Mouse (Mus musculus): ENCODE results near the gene Tjp3. TPM values are rescaled to one million over a fixed set of nuclear protein-coding genes. Genes with fewer than 3 reads are reported as not detected.

Tjp3 gene
- polyA plus RNA-seq (2012; ENCODE audit: low replicate concordance) = 2.4 and 5.3 TPM in 2 replicates

DNA sequence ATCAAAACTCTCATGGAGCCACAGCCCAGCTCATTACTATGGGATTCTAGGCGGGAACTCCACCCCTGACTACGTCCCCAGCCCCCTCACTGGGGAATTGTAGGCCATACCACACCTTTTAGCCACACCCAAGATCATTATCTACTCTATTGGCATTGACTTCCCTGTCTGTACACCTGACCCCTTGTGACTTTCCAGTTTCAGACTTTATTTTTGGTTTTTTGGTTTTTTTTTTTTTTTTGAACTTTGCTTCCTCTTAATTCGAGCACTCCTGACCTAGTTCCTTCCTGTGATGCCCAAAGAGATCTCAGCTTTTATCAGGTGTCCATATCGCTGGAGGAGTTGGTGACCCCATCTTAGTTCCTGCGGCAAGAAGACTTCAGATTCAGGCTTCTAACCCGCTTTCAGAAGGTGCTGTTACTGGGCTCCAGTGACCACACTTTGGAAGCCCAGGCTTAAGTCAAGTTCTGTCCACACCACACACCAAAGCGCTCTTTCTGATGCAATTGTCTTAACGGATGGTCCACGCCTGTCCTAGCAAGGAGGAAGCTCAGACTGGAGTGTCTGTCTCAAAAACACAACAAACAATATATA lies at the start of gene Tjp3:
TSS of gene Tjp3 (minus strand) at position 71 of the 594 bp plus-strand sequence.

GRCm38 (mm10) chr10:81328386-81328785 lies 37.0 kb upstream of the Tjp3 start, which contains the start of gene Tbxa2r:
Gene Tbxa2r, plus strand, starts transcription at chr10:81328731.

DNA sequence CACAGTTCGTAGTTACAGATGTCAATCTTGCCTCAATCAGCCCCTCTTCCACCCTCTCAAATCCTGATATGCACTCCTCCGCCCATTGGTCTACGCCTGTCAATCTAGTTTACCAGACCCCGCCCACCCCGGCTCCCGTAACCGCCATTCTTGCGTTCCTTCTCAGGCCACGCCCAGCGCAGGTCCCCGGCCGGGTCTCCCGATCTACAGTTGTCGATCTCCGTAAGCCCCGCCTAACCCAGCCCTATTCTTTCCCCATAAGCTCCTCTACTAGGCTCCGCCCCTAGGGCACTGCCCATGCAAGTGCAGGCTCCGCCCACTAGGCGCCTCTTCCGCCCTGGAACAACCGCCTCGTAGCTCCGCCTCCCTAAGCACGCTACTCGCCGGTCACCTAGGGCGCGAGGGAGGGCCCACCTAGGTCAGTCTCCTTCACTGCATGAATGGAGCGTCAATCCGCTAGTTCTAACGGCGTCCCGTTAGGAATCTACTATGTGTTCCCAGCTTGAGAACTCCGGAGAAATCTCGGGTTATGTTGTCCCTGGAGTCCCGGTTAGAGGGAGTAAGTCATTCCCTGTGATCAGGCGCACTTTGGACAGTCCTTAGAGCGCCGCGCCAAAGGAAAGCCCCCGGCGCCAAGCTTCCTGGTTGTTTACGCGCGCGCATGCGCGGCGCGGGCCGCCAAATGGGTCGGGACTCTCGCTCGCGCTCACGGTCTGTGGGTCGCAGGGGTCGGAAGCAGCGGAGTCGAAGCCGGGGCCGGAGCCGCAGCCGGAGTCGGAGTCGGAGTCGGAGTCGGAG lies 29.4 kb upstream of the Tjp3 start, which contains the start of gene Cactin:
TSS of gene Cactin (plus strand) at position 554 of the 798 bp plus-strand sequence.

GRCm38 (mm10) chr10:81292554-81293333 lies 1.4 kb upstream of the Tjp3 start, which contains the start of gene Pip5k1c:
Gene Pip5k1c, plus strand, starts transcription at chr10:81292963.

GRCm38 (mm10) chr10:81266211-81267105 lies 24.9 kb downstream of the Tjp3 start, which contains the start of the genes Mrpl54 and Apba3:
Gene Mrpl54, minus strand, starts transcription at chr10:81266934.
Gene Apba3, plus strand, starts transcription at chr10:81266960.

DNA sequence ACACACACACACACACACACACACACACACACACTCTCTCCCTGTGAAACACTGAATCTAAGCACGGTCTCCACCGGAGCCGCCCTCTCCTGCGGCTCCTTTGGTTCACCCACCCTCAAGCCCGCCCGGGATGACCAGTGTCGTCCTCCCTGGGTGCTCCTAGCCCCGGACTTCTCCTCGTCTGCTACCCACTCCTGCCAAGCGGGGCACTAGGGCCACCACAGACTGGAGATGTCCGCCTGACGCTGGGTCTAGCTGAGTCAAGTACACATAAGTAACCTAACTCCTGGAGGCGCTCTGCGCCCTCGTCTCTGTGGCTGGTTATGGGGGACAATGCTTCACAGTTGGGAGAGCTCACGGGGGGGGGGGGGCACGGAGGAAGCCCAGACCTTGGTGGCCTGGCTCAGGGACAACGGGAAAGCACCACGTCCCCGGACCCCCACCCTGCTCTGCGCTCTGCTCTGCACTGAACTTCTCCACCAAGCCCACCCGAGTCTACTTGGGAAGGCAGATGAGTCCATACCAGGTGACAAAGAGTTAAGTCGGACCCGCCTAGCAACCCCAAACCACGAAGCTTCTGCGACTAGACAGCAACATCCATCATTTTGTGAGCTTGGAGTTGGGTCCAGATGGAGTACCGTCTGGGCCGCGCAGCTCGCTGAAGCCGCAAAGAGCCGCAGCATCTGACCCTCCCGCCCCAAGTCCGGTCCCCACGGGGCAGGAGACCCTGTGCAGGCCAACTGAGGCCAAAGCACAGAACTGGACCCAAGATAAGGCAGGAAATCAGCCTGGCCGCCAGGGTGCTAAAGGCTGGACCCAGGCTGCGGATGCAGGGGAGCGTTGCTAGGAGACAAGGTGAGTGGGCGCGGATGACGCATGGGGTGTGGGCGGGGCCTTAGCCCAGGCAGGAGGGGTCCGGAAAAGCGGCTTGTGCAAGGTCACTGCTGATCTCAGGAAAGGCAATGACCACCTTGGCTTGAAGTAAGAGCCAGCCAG lies 38.7 kb downstream of the Tjp3 start, which contains the start of gene Matk:
TSS of gene Matk (plus strand) at position 512 of the 996 bp plus-strand sequence.

GRCm38 (mm10) chr10:81232580-81233225 lies 58.7 kb downstream of the Tjp3 start, which contains the start of gene Zfr2:
Gene Zfr2, plus strand, starts transcription at chr10:81233155.

DNA sequence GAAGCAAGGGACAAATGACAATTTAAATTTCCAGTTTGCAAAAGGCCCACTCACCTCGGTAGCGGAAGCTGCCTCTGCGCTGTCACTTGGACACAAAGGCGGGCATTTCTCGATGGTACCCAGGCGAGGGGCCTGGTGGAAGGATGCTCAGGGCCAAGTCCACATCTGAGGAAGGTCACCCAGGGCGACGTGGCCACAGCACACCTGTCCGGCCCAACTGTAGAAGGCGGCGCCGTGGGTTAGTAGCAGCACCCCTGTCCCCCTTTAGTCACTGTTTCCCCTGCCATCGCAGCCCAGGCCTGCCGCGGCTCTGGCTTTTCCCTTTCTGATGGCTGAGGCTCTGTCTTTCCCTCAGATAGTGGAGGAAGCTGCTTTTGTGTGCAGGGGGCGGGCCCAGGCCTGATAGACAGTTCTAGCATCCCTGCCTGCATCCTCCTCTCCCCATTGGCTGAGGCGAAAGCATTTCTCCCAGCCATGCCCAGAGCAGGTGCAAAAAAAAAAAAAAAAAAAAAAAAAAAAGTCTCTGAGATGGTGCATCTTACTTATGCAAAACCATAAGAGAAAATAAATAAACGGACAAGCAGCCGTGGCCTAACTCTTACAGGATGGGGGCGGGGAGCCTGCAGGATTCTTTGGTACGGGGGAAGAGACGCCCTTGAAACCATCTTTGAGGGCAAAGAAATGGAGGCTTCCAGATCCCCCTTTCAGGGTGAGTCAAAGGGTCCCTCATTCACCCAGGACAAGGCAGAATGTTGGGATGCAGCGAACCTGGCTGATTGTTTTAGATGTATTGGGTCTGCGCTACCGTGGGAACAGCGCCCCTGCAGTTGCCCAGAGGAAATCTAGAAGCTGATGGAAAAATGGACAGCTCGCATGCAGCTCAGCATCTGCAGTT lies 60.7 kb downstream of the Tjp3 start, which contains the start of gene Atcay:
TSS of gene Atcay (minus strand) at position 396 of the 895 bp plus-strand sequence.

Other genes starting within 250 kb of the Tjp3 start
- gene Sgta, start 231.4 kb downstream of the Tjp3 start, polyA plus RNA-seq (2012; ENCODE audit: low replicate concordance) = 204 and 220 TPM in 2 replicates
- gene Thop1, start 221.5 kb downstream of the Tjp3 start, polyA plus RNA-seq (2012; ENCODE audit: low replicate concordance) = 162 and 193 TPM in 2 replicates
- 0.35 TPM in 1 of 2 replicates, not detected in the other for gene Creb3l3, start 192.7 kb downstream of the Tjp3 start, polyA plus RNA-seq (2012; ENCODE audit: low replicate concordance)
- gene Map2k2, start 185.7 kb downstream of the Tjp3 start, polyA plus RNA-seq (2012; ENCODE audit: low replicate concordance) = 498 and 833 TPM in 2 replicates
- 295 and 321 TPM in 2 replicates for gene Zbtb7a, start 156.4 kb downstream of the Tjp3 start, polyA plus RNA-seq (2012; ENCODE audit: low replicate concordance)
- 90.2 and 186 TPM in 2 replicates for gene Pias4, start 123.7 kb downstream of the Tjp3 start, polyA plus RNA-seq (2012; ENCODE audit: low replicate concordance)
- 344 and 2,489 TPM in 2 replicates for gene Eef2, start 115.0 kb downstream of the Tjp3 start, polyA plus RNA-seq (2012; ENCODE audit: low replicate concordance)
- 53.3 and 169 TPM in 2 replicates for gene Dapk3, start 108.6 kb downstream of the Tjp3 start, polyA plus RNA-seq (2012; ENCODE audit: low replicate concordance)
- not detected in 2 replicates for gene 4930442H23Rik, start 107.7 kb downstream of the Tjp3 start, polyA plus RNA-seq (2012; ENCODE audit: low replicate concordance)
- not detected in 2 replicates for gene Nmrk2, start 89.5 kb downstream of the Tjp3 start, polyA plus RNA-seq (2012; ENCODE audit: low replicate concordance)
- 0.09 and 0.16 TPM in 2 replicates for gene Atcay, start 60.7 kb downstream of the Tjp3 start, polyA plus RNA-seq (2012; ENCODE audit: low replicate concordance)
- 1.6 and 1.7 TPM in 2 replicates for gene Zfr2, start 58.4 kb downstream of the Tjp3 start, polyA plus RNA-seq (2012; ENCODE audit: low replicate concordance)
- gene Matk, start 38.6 kb downstream of the Tjp3 start, polyA plus RNA-seq (2012; ENCODE audit: low replicate concordance) = 4.8 and 18.9 TPM in 2 replicates
- gene Mrpl54, start 24.6 kb downstream of the Tjp3 start, polyA plus RNA-seq (2012; ENCODE audit: low replicate concordance) = 351 and 433 TPM in 2 replicates
- gene Apba3, start 24.6 kb downstream of the Tjp3 start, polyA plus RNA-seq (2012; ENCODE audit: low replicate concordance) = 147 and 155 TPM in 2 replicates
- gene Pip5k1c, start 1.4 kb upstream of the Tjp3 start, polyA plus RNA-seq (2012; ENCODE audit: low replicate concordance) = 189 and 253 TPM in 2 replicates
- gene Cactin, start 29.5 kb upstream of the Tjp3 start, polyA plus RNA-seq (2012; ENCODE audit: low replicate concordance) = 67.6 and 96.5 TPM in 2 replicates
- gene Tbxa2r, start 37.1 kb upstream of the Tjp3 start, polyA plus RNA-seq (2012; ENCODE audit: low replicate concordance) = 3.7 and 8.0 TPM in 2 replicates
- gene Gipc3, start 51.7 kb upstream of the Tjp3 start, polyA plus RNA-seq (2012; ENCODE audit: low replicate concordance) = 1.3 and 2.0 TPM in 2 replicates
- gene Hmg20b, start 58.9 kb upstream of the Tjp3 start, polyA plus RNA-seq (2012; ENCODE audit: low replicate concordance) = 314 and 739 TPM in 2 replicates
- 68.4 and 74.4 TPM in 2 replicates for gene Mfsd12, start 65.9 kb upstream of the Tjp3 start, polyA plus RNA-seq (2012; ENCODE audit: low replicate concordance)
- gene 4930404N11Rik, start 74.2 kb upstream of the Tjp3 start, polyA plus RNA-seq (2012; ENCODE audit: low replicate concordance) = 10.6 and 16.6 TPM in 2 replicates
- gene Fzr1, start 86.9 kb upstream of the Tjp3 start, polyA plus RNA-seq (2012; ENCODE audit: low replicate concordance) = 99.5 and 103 TPM in 2 replicates
- 206 and 254 TPM in 2 replicates for gene Dohh, start 92.8 kb upstream of the Tjp3 start, polyA plus RNA-seq (2012; ENCODE audit: low replicate concordance)
- 0.33 and 0.42 TPM in 2 replicates for gene Gm48551, start 92.9 kb upstream of the Tjp3 start, polyA plus RNA-seq (2012; ENCODE audit: low replicate concordance)
- 3.7 and 10.5 TPM in 2 replicates for gene Gm48552, start 97.4 kb upstream of the Tjp3 start, polyA plus RNA-seq (2012; ENCODE audit: low replicate concordance)
- 0.68 and 2.2 TPM in 2 replicates for gene Smim24, start 101.5 kb upstream of the Tjp3 start, polyA plus RNA-seq (2012; ENCODE audit: low replicate concordance)
- 206 and 375 TPM in 2 replicates for gene Nfic, start 164.1 kb upstream of the Tjp3 start, polyA plus RNA-seq (2012; ENCODE audit: low replicate concordance)
- 0.23 and 0.60 TPM in 2 replicates for gene Celf5, start 191.1 kb upstream of the Tjp3 start, polyA plus RNA-seq (2012; ENCODE audit: low replicate concordance)
- gene Ncln, start 204.8 kb upstream of the Tjp3 start, polyA plus RNA-seq (2012; ENCODE audit: low replicate concordance) = 296 and 494 TPM in 2 replicates
- gene S1pr4, start 208.6 kb upstream of the Tjp3 start, polyA plus RNA-seq (2012; ENCODE audit: low replicate concordance) = 34.9 and 78.0 TPM in 2 replicates
- gene Gna15, start 232.6 kb upstream of the Tjp3 start, polyA plus RNA-seq (2012; ENCODE audit: low replicate concordance) = 30.2 and 35.0 TPM in 2 replicates

All from leukemia stem cell, adult 10-12 weeks (primary cell).